Mouse (Mus musculus) kidney, adult 2 months (tissue): ENCODE measurements around the gene Ccdc84.
"Not testable (repeated sequence)": the region's sequence is repeated elsewhere in the genome, so short reads cannot be mapped to it uniquely, and the experiment has no call there.

Source experiments
- CTCF ChIP-seq: fragments of 200-500 bp; conservative IDR thresholded peaks from 2 replicates; pipeline ENCODE4 v1.5.1; 2011; ENCODE audit warnings: low read depth, mild to moderate bottlenecking, control low read depth, low read length, moderate library complexity, mixed read lengths; ENCODE audit not compliant: insufficient read depth, insufficient read length
- POLR2A ChIP-seq: fragments of 200-500 bp; IDR thresholded peaks from one replicate; pipeline ENCODE4 v1.6.1; 2011; ENCODE audit warnings: low read depth, low read length, control low read depth

- not testable (repeated sequence) for TF ChIP-seq CTCF, POLR2A
Measured at GRCm38 (mm10) chr9:44361931-44362330, 56.4 kb downstream of the Ccdc84 start.
